Mouse (Mus musculus) embryonic fibroblast, embryonic 13.5 days (primary cell): ENCODE data around the gene Scoc.

Source experiments
- CTCF ChIP-seq: IDR thresholded peaks from 2 replicates; pipeline ENCODE4 v1.5.1; 2011; ENCODE audit warnings: mild to moderate bottlenecking, control low read depth, low read length, moderate library complexity, borderline replicate concordance; ENCODE audit not compliant: insufficient read depth
- POLR2A ChIP-seq: IDR thresholded peaks from 2 replicates; pipeline ENCODE4 v1.6.1; 2011; ENCODE audit warnings: low read depth, mild to moderate bottlenecking, control low read depth, low read length, moderate library complexity

GRCm38 (mm10) chr8:83380141-83380540 lies 78.0 kb downstream of the Scoc start:
- no peak for TF ChIP-seq CTCF
- no peak for TF ChIP-seq POLR2A
